Mouse (Mus musculus): ENCODE data around the gene Gm16181. TPM values are rescaled to one million over a fixed set of nuclear protein-coding genes. Genes with fewer than 3 reads are reported as not detected.
A peak's percentile ranks its signal among the peaks of the same experiment; 100 is the strongest.

The Gm16181 gene
- polyA plus RNA-seq, 1 experiment from 2014 or later: 0.79 TPM

- H3K27ac ChIP-seq: peak overlapping the region; percentile 95
- peak overlapping the region; percentile 62 for H3K4me3 ChIP-seq (replicated peaks)
- ATAC-seq: peak; percentile 83
- H3K9me3 ChIP-seq: no peaks in the 10 kb centered on the region
- H3K36me3 ChIP-seq: peaks cover 5% of the 10 kb centered on the region; the same call in 1 of the 2 replicates
- peak overlapping the region; percentile 86 for H3K9ac ChIP-seq (replicated peaks)
- 2% methylated on average over 18 of the region's 18 CpGs for WGBS
- H3K27me3 ChIP-seq: no peaks in the 10 kb centered on the region
- peaks cover 42% of the 10 kb centered on the region for H3K4me1 ChIP-seq (replicated peaks)
- peak overlapping the region; percentile 96 for H3K4me2 ChIP-seq (replicated peaks)
Observed at GRCm38 (mm10) chr17:35236390-35236746, 15.7 kb downstream of the Gm16181 start.

GRCm38 (mm10) chr17:35236996-35237395, 16.4 kb downstream of the Gm16181 start:
- 79% methylated on average over 9 of the region's 9 CpGs for WGBS
- H3K4me3 ChIP-seq (replicated peaks): peak overlapping the region; percentile 62
- peaks cover 38% of the 10 kb centered on the region for H3K4me1 ChIP-seq (replicated peaks)
- H3K4me2 ChIP-seq (replicated peaks): peak overlapping the region; percentile 96
- H3K27ac ChIP-seq: peak overlapping the region; percentile 95
- no peaks in the 10 kb centered on the region for H3K9me3 ChIP-seq
- no peaks in the 10 kb centered on the region for H3K27me3 ChIP-seq
- ATAC-seq: no peak
- H3K36me3 ChIP-seq: peaks cover 5% of the 10 kb centered on the region; the same call in 1 of the 2 replicates
- H3K9ac ChIP-seq (replicated peaks): peak overlapping the region; percentile 86

- Histone ChIP-seq H3K36me3 (peaks cover 5% of the 10 kb centered on the region; the same call in 1 of the 2 replicates), H3K4me2 (replicated peaks) (peak overlapping the region; percentile 96), H3K27ac (no peak overlapping the region), H3K4me1 (replicated peaks) (peaks cover 38% of the 10 kb centered on the region), H3K9me3 (no peaks in the 10 kb centered on the region), H3K27me3 (no peaks in the 10 kb centered on the region), H3K9ac (replicated peaks) (peak overlapping the region; percentile 23; the same call in 1 of the 2 replicates), H3K4me3 (replicated peaks) (peak overlapping the region; percentile 62; the same call in 1 of the 2 replicates)
- ATAC-seq: no peak
- 92% methylated on average over 12 of the region's 12 CpGs for WGBS
Observed at GRCm38 (mm10) chr17:35237504-35237903, 16.9 kb downstream of the Gm16181 start.

GRCm38 (mm10) chr17:35239700-35240099, 19.1 kb downstream of the Gm16181 start:
- Histone ChIP-seq H3K9ac (replicated peaks) (no peak overlapping the region), H3K4me1 (replicated peaks) (peaks cover 43% of the 10 kb centered on the region), H3K27ac (no peak overlapping the region), H3K36me3 (peaks cover 13% of the 10 kb centered on the region), H3K4me3 (replicated peaks) (no peak overlapping the region), H3K27me3 (no peaks in the 10 kb centered on the region), H3K4me2 (replicated peaks) (no peak overlapping the region), H3K9me3 (no peaks in the 10 kb centered on the region)
- ATAC-seq: no peak
- WGBS: 87% methylated on average over 5 of the region's 5 CpGs

- 31% methylated on average over 12 of the region's 12 CpGs for WGBS
- peak overlapping the region; percentile 100 for H3K9ac ChIP-seq (replicated peaks)
- H3K27me3 ChIP-seq: no peaks in the 10 kb centered on the region
- peaks cover 47% of the 10 kb centered on the region for H3K4me1 ChIP-seq (replicated peaks)
- peak overlapping the region; percentile 99 for H3K27ac ChIP-seq
- H3K9me3 ChIP-seq: no peaks in the 10 kb centered on the region
- peak; percentile 0; the same call in 1 of the 2 replicates for ATAC-seq
- H3K36me3 ChIP-seq: peaks cover 23% of the 10 kb centered on the region
- peak overlapping the region; percentile 96 for H3K4me3 ChIP-seq (replicated peaks)
- H3K4me2 ChIP-seq (replicated peaks): peak overlapping the region; percentile 87
Observed at GRCm38 (mm10) chr17:35240384-35241304, 20.0 kb downstream of the Gm16181 start.

- Histone ChIP-seq H3K36me3 (peaks cover 31% of the 10 kb centered on the region), H3K4me2 (replicated peaks) (peak within 1 kb of the TSS; percentile 87), H3K9ac (replicated peaks) (peak within 1 kb of the TSS; percentile 100), H3K27ac (peak within 1 kb of the TSS; percentile 99), H3K4me3 (replicated peaks) (peak within 1 kb of the TSS; percentile 96), H3K9me3 (no peaks in the 10 kb centered on the region), H3K4me1 (replicated peaks) (peaks cover 54% of the 10 kb centered on the region), H3K27me3 (no peaks in the 10 kb centered on the region)
- WGBS: under 1% methylated on average over 69 of the region's 69 CpGs
- peak; percentile 91 for ATAC-seq
Observed at GRCm38 (mm10) chr17:35241305-35242014, 20.8 kb downstream of the Gm16181 start, which contains the start of gene Ddx39b. Gene Ddx39b, plus strand, starts transcription at chr17:35241746.

GRCm38 (mm10) chr17:35242015-35242941, 21.6 kb downstream of the Gm16181 start:
- WGBS: under 1% methylated on average over 55 of the region's 55 CpGs
- H3K4me2 ChIP-seq (replicated peaks): peak overlapping the region; percentile 87
- peaks cover 39% of the 10 kb centered on the region for H3K36me3 ChIP-seq
- H3K27ac ChIP-seq: peak overlapping the region; percentile 99
- H3K9ac ChIP-seq (replicated peaks): peak overlapping the region; percentile 100
- H3K27me3 ChIP-seq: no peaks in the 10 kb centered on the region
- ATAC-seq: peak; percentile 34
- H3K4me1 ChIP-seq (replicated peaks): peaks cover 52% of the 10 kb centered on the region
- H3K9me3 ChIP-seq: no peaks in the 10 kb centered on the region
- H3K4me3 ChIP-seq (replicated peaks): peak overlapping the region; percentile 96

GRCm38 (mm10) chr17:35243086-35243485, 22.5 kb downstream of the Gm16181 start:
- ATAC-seq: no peak

GRCm38 (mm10) chr17:35244999-35245398, 24.4 kb downstream of the Gm16181 start:
- no peak for ATAC-seq
- H3K4me2 ChIP-seq (replicated peaks): peak overlapping the region; percentile 87
- WGBS: 71% methylated on average over 2 of the region's 2 CpGs
- peaks cover 66% of the 10 kb centered on the region for H3K36me3 ChIP-seq
- H3K9ac ChIP-seq (replicated peaks): peak overlapping the region; percentile 100
- H3K9me3 ChIP-seq: no peaks in the 10 kb centered on the region
- peaks cover 50% of the 10 kb centered on the region for H3K4me1 ChIP-seq (replicated peaks)
- no peak overlapping the region for H3K27ac ChIP-seq
- H3K27me3 ChIP-seq: no peaks in the 10 kb centered on the region
- H3K4me3 ChIP-seq (replicated peaks): peak overlapping the region; percentile 96

More at GRCm38 (mm10) chr17:35243086-35243485, 22.5 kb downstream of the Gm16181 start:
- Histone ChIP-seq H3K9me3 (no peaks in the 10 kb centered on the region), H3K4me2 (replicated peaks) (peak overlapping the region; percentile 87), H3K27ac (peak overlapping the region; percentile 99), H3K4me3 (replicated peaks) (peak overlapping the region; percentile 96), H3K4me1 (replicated peaks) (peaks cover 50% of the 10 kb centered on the region), H3K36me3 (peaks cover 47% of the 10 kb centered on the region), H3K27me3 (no peaks in the 10 kb centered on the region), H3K9ac (replicated peaks) (peak overlapping the region; percentile 100)
- WGBS: 2% methylated on average over 16 of the region's 16 CpGs

GRCm38 (mm10) chr17:35245731-35246623, 25.3 kb downstream of the Gm16181 start:
- ATAC-seq: no peak
- WGBS: 80% methylated on average over 15 of the region's 15 CpGs
- H3K4me1 ChIP-seq (replicated peaks): peaks cover 41% of the 10 kb centered on the region
- H3K36me3 ChIP-seq: peaks cover 76% of the 10 kb centered on the region
- H3K4me3 ChIP-seq (replicated peaks): peak overlapping the region; percentile 96; the same call in 1 of the 2 replicates
- H3K27me3 ChIP-seq: no peaks in the 10 kb centered on the region
- no peak overlapping the region for H3K27ac ChIP-seq
- peak overlapping the region; percentile 87 for H3K4me2 ChIP-seq (replicated peaks)
- no peaks in the 10 kb centered on the region for H3K9me3 ChIP-seq
- H3K9ac ChIP-seq (replicated peaks): peak overlapping the region; percentile 100; the same call in 1 of the 2 replicates

Data from midbrain, embryonic 13.5 days (tissue).